Mouse (Mus musculus) liver, embryonic 14.5 days (tissue): ENCODE measurements around the gene Ppp1r14a. TPM values are rescaled to one million over a fixed set of nuclear protein-coding genes. Genes with fewer than 3 reads are reported as not detected.

ENCODE experiments used
- ATAC-seq: fragments of 200-750 bp; cut with Nextera tagmentation; 2 replicates; pipeline ENCODE4 v1.8.0; 2017; ENCODE audit warnings: moderate number of reproducible peaks, mild to moderate bottlenecking, moderate library complexity; ENCODE audit not compliant: insufficient read depth
- DNase-seq, 3 experiments: peaks; one replicate each; pipeline ENCODE4 v3.0.0-alpha.2; 2012 to 2013; ENCODE audit warnings: low read depth in 3 of 3, low spot score in 3 of 3
- H3K27ac ChIP-seq: fragments of 300-500 bp; sonication (generic); 2 replicates; pipeline ENCODE4 v1.5.1; 2014; ENCODE audit warnings: moderate library complexity, mild to moderate bottlenecking, control low read depth, inconsistent platforms
- H3K27me3 ChIP-seq: fragments of 300-500 bp; sonication (generic); 2 replicates; pipeline ENCODE4 v1.6.1; 2014; ENCODE audit warnings: mild to moderate bottlenecking, low read length, moderate library complexity; ENCODE audit not compliant: control insufficient read depth, insufficient read depth
- H3K36me3 ChIP-seq: fragments of 300-500 bp; sonication (generic); replicated peaks from 2 replicates; pipeline ENCODE4 v1.6.1; 2014; ENCODE audit warnings: low read depth; ENCODE audit not compliant: control insufficient read depth, insufficient read depth
- H3K4me1 ChIP-seq, 2 experiments: fragments of 200-500 bp in 1 of 2; fragments of 300-500 bp in 1 of 2; sonication (generic) in 1 of 2; replicated peaks; 2 replicates each; pipeline ENCODE4 v1.6.1; 2012 to 2014; ENCODE audit warnings: antibody characterized with exemption in 1 of 2, inconsistent platforms in 1 of 2, low read length in 1 of 2; ENCODE audit not compliant: control insufficient read depth in 2 of 2, insufficient read depth in 2 of 2
- H3K4me2 ChIP-seq: fragments of 300-500 bp; sonication (generic); 2 replicates; pipeline ENCODE4 v1.6.1; 2014; ENCODE audit warnings: low read depth, mild to moderate bottlenecking, control low read depth, moderate library complexity
- H3K4me3 ChIP-seq, 2 experiments: fragments of 200-500 bp in 1 of 2; fragments of 300-500 bp in 1 of 2; sonication (generic) in 1 of 2; 2 replicates each; pipeline ENCODE4 v1.5.1; 2012 to 2014; ENCODE audit warnings: low read depth in 2 of 2, low read length in 2 of 2, mild to moderate bottlenecking in 2 of 2, control low read depth in 1 of 2, inconsistent platforms in 1 of 2, moderate library complexity in 1 of 2; ENCODE audit not compliant: insufficient read depth in 1 of 2
- H3K9ac ChIP-seq: fragments of 300-500 bp; sonication (generic); replicated peaks from 2 replicates; pipeline ENCODE4 v1.6.1; 2014; ENCODE audit warnings: mild to moderate bottlenecking, control low read depth, moderate library complexity
- H3K9me3 ChIP-seq: fragments of 300-500 bp; sonication (generic); 2 replicates; pipeline ENCODE4 v1.6.1; 2016; ENCODE audit warnings: low read length, mixed read lengths; ENCODE audit not compliant: control insufficient read depth
- CTCF ChIP-seq: IDR thresholded peaks from 2 replicates; pipeline ENCODE4 v1.5.1; 2016; ENCODE audit warnings: antibody characterized with exemption, low read depth, control low read depth
- EP300 ChIP-seq: IDR thresholded peaks from 2 replicates; pipeline ENCODE4 v1.6.1; 2016; ENCODE audit warnings: antibody characterized with exemption, low read depth
- WGBS: fragments of 180-500 bp; shearing (Covaris S2); extraction: QIAGEN DNeasy Blood & Tissue Kit; methylation state at CpG from one replicate; pipeline ENCODE4 v1.1.7; 2014; ENCODE audit not compliant: insufficient replicate concordance; 5-methylcytosine and 5-hydroxymethylcytosine counted together
- polyA plus RNA-seq, 2 experiments: library from polyadenylated mRNA; depleted of rRNA in 1 of 2; stranded (reverse) in 1 of 2; unstranded in 1 of 2; fragments of >200 nt; fragmentation: Nextera tagmentation in 1 of 2; extraction: Ambion mirVana in 1 of 2; gene quantifications; 2 replicates each; pipeline versions ENCODE4 v1.2.1 to v1.2.3; 2012 to 2014

The Ppp1r14a gene
- polyA plus RNA-seq, 2 experiments, result 2.3 to 2.5 TPM

GRCm38 (mm10) chr7:29294111-29294761 is 5.1 kb downstream of the Ppp1r14a start:
- DNase-seq (no peak), ATAC-seq (no peak)
- 58% methylated on average over 13 of the region's 13 CpGs for WGBS
- no peak overlapping the region for H3K27ac ChIP-seq
- H3K36me3 ChIP-seq, result no peaks in the 10 kb centered on the region
- TF ChIP-seq CTCF, result no peak
- no peak overlapping the region for H3K4me2 ChIP-seq
- peaks cover 3% of the 10 kb centered on the region; the same call in 1 of the 2 replicates for H3K27me3 ChIP-seq
- H3K9ac ChIP-seq, result no peak overlapping the region
- H3K4me1 ChIP-seq, result peaks cover 0 to 7% of the 10 kb centered on the region in 2 experiments; a peak in 1 of 4 replicates
- no peak overlapping the region for H3K4me3 ChIP-seq
- no peaks in the 10 kb centered on the region for H3K9me3 ChIP-seq

GRCm38 (mm10) chr7:29295861-29296647 is 6.9 kb downstream of the Ppp1r14a start:
- Histone ChIP-seq H3K4me2 (no peak overlapping the region), H3K9ac (no peak overlapping the region), H3K4me3 (no peak overlapping the region), H3K27me3 (no peaks in the 10 kb centered on the region), H3K27ac (no peak overlapping the region), H3K36me3 (no peaks in the 10 kb centered on the region), H3K4me1 (peaks cover 0 to 7% of the 10 kb centered on the region in 2 experiments; a peak in 1 of 4 replicates), H3K9me3 (no peaks in the 10 kb centered on the region)
- TF ChIP-seq CTCF (no peak), EP300 (no peak)
- DNase-seq, result no peak
- no peak for ATAC-seq
- WGBS, result 69% methylated on average over 24 of the region's 24 CpGs

- WGBS, result 14% methylated on average over 10 of the region's 10 CpGs
- no peaks in the 10 kb centered on the region; the same call in 1 of the 2 replicates for H3K27me3 ChIP-seq
- H3K4me1 ChIP-seq, result peaks cover 0 to 7% of the 10 kb centered on the region in 2 experiments; a peak in 1 of 4 replicates
- no peak overlapping the region for H3K27ac ChIP-seq
- ATAC-seq (no peak), DNase-seq (peak in 1 of 3 experiments; percentile 49)
- no peak overlapping the region for H3K4me3 ChIP-seq
- H3K9me3 ChIP-seq, result no peaks in the 10 kb centered on the region
- no peak overlapping the region for H3K9ac ChIP-seq
- H3K36me3 ChIP-seq, result no peaks in the 10 kb centered on the region
- TF ChIP-seq EP300 (no peak), CTCF (peak; percentile 88)
- H3K4me2 ChIP-seq, result no peak overlapping the region
These were observed 7.9 kb downstream of the Ppp1r14a start for GRCm38 (mm10) chr7:29296998-29297397.

DNA sequence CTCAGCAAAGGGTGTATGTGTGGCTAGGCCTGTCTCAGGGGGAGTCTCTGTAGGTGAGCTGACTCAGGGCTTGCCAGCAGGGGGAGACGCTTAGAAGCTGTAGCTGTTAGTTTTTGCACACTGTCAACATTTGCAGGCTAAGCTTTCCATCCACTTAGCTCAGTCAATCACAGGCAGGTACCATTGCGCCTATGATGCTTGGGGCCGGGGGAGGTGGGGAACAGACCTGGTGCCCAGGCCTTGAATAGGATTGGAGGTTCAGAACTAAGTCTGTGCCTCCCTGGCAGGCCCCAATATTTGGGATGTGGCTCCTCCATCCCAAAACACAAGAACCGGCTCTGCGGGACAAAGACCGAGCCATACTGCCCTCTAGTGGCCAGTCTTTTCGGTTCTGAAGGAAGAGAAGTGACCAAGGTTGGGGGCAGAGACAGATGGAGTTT is 12.0 kb downstream of the Ppp1r14a start:
- H3K4me3 ChIP-seq, result no peak overlapping the region
- DNase-seq, result no peak
- ATAC-seq, result no peak
- no peaks in the 10 kb centered on the region for H3K9me3 ChIP-seq
- H3K4me1 ChIP-seq, result no peaks in the 10 kb centered on the region
- no peaks in the 10 kb centered on the region for H3K36me3 ChIP-seq
- H3K27me3 ChIP-seq, result peaks cover 37% of the 10 kb centered on the region
- H3K4me2 ChIP-seq, result no peak overlapping the region
- 1% methylated on average over 7 of the region's 7 CpGs for WGBS
- no peak for TF ChIP-seq EP300
- TF ChIP-seq CTCF, result peak; percentile 80
- H3K27ac ChIP-seq, result no peak overlapping the region
- H3K9ac ChIP-seq, result no peak overlapping the region

DNA sequence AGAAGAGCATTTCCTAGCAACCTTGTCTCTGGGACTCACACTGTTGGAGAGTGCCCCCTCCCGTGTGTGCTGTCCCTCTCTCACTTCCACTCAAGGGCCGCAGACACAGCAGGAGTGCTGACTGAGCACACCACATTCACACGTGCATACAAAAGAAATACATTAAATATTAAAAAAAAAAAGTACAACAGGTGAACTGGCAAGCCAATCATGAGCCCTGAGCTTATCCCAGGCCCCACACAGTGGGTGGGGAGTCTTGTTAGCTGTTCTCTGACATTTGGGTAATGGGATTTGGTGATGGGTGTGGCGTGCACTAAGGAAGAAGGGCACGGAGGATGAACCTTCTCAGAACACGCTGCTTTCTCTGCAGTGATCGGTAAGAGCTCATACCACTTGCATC is 13.5 kb downstream of the Ppp1r14a start:
- no peaks in the 10 kb centered on the region for H3K9me3 ChIP-seq
- peaks cover 39% of the 10 kb centered on the region for H3K27me3 ChIP-seq
- H3K4me1 ChIP-seq, result peaks cover 5 to 7% of the 10 kb centered on the region in 2 experiments
- WGBS, result 56% methylated on average over 7 of the region's 7 CpGs
- DNase-seq (no peak), ATAC-seq (no peak)
- H3K4me3 ChIP-seq, result no peak overlapping the region
- no peak for TF ChIP-seq EP300
- no peak for TF ChIP-seq CTCF
- no peak overlapping the region for H3K9ac ChIP-seq
- H3K4me2 ChIP-seq, result no peak overlapping the region
- no peak overlapping the region for H3K27ac ChIP-seq
- H3K36me3 ChIP-seq, result no peaks in the 10 kb centered on the region
